Mouse (Mus musculus) cerebellum, adult 11 months (tissue): ENCODE measurements around the gene Socs2.

ENCODE experiments used
- DNase-seq: peaks from one replicate; pipeline ENCODE4 v3.0.0; 2022

The Socs2 gene

DNA sequence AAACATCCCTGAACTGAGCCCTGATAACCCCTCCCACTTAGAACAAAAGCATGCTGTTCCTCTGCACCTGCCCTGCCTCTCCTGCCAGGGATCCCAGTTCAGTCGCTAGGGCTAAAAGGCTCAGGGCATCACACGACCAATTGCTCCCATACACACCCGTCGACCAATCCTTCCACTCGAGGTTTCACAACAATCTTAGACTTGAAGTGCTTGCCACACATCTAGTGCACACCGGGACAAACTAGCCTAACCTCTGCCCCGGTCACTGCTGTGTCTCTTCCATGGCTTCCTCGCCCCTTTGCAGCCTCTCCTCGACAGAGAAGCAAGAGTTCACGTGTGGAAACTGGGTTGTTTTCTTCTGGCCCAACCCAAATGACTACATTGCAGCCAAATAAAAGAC, 3.3 kb upstream of the Socs2 start:
- DNase-seq = no peak

GRCm38 (mm10) chr10:95419726-95420125, 2.7 kb upstream of the Socs2 start:
- DNase-seq = no peak

- no peak for DNase-seq
Observed at GRCm38 (mm10) chr10:95418631-95419030, 1.7 kb upstream of the Socs2 start.

DNA sequence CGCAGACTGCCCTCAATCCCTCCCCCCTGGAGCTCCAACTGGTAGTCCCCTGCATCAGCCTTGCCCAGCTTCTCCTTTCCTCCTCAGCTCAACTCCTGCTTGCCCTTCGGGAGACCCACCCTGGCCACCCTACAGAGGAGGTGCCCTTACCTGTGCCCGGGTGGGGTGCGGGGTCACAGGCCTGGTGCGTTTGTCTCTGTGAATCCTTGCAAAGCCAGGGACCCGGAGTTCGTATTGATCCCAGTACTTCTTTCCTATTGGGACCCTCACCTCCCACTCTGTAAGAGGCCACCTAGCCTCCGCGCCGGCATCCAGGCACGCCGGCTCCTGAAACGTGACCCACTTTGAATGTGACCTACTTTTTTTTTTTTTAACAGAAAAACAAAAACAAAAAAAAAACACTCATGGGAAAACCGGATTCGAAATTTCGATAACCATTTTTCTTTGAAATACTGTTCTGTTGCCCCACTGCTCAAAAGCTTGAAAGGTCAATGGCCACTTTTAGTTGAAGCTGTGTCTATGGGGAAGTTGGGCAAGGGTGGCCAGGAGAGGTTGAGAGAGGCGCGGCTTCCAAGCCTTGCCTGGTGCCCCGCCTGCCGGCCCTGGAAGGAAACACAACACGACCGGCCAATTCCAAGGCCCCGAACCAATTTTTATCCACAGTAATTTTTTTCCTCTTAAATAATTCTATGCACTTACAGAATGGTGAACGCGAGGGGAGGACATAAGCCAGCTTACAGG, 686 bp upstream of the Socs2 start:
- peak; percentile 57 for DNase-seq

DNA sequence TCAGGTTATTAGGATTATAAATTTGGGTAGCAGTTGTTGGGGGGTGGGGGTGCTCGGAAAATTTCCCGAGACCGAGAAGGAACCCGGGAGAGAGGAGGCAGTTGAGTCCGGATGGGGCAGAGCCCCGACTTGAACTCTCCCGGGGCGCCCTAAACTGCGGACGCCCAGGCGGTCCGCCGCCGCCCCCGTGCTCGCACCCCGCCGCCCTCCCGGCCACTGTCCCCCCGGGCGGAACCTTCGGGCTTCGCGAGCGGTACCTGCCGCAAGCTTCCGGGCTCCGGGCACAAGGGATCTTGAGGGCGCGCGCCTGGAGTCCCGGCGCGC, 657 bp downstream of the Socs2 start:
- no peak for DNase-seq

DNA sequence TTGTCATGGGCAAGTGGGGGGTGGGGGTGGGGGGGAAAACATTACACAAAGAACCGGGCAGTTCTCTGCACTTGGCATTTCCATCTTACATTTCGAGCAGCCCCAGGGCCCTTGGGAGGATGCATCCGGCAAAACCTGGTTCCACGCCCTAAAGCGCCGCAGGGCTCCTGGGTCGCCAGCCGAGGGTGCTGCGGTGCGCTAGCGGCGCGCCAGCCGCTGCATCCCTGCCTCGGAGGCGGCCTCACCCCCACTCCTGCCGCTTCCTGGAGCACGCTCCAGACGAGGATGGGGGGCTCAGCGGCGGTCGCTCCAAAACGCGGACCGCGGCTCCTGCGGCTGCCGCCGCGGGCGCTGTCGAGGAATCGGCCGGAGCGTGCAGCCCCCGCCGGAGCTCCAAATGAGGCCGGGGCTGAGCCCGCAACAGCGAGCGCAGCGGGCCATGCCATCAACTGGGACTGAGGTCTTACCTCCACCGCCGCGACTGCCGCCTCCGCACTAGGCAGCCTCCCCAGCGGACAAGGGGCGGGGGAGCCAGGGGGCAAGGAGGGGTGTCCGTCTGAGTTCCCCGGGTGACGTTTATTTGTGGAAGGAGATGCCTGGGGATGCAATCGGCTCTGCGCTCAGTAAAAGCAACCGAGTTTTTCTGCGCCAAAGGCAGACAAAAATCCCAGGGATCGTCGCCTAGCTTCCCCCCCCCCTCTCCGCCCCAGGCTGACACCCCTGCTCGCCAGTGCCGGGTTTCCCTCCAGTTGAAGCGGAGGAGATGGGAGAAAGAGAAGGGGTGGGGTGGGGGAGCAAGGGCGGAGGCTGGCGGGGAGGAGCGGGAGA, 1.2 kb downstream of the Socs2 start:
- peak; percentile 8 for DNase-seq

DNA sequence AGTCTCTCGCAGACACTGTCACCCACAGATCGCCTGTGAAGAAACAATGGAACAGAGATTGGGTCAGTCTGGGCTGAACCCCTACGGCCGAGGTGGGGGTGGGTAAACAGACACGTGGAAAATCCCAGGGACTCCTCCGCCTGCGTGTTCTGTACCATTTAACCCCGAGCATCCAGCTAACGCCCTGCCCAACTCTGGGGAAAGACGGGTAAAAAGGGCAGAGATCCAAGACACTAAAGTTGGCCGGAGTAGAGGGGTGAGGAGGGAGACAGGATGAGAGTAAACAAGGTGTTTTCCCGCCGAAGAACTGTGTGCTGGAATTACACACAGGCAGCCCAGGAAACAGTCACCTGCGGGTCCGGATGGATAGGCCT, 1.8 kb downstream of the Socs2 start:
- DNase-seq = no peak

DNA sequence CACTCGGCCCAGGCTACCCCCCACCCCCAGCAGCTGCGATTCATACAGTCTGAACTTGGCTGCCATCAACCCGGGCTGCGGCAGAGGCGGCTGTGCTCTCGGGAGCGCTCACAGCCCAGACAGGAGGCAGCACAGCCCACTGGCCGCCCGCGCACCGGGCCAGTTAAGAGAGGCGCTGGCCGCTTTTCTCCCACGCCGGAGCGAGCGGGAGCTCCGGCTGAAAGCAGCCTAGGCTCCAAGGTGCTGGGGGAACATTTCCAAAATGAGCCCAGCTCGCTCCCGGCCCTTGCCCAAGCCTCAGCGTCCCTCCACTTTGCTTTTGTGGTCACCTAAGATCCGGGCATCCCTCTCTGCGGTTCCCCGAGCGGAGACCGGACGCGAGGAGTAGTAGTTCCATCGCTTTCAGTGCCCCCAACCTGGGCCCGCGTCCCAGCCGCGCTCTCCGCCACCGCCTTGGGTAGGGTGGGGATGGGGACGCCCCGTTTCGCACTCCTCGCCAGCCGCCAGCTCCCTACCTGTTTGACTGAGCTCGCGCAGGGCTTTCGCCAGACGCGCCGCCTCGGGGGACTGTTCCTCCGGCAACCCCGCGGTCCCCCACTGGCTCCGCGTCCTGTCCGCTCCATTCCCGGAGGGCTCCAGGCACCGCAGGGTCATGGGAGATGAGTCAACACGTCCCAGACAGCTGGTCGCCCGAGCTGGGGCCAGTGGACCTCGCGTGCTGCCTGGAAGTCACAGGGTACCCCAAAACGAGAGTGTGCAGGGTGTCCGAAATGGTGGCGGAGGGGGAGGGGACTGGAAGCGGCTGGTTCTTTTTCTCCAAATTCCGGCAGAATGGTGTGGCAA, 2.4 kb downstream of the Socs2 start:
- DNase-seq = no peak

- no peak for DNase-seq
Observed at GRCm38 (mm10) chr10:95411139-95411538, 5.8 kb downstream of the Socs2 start.

DNA sequence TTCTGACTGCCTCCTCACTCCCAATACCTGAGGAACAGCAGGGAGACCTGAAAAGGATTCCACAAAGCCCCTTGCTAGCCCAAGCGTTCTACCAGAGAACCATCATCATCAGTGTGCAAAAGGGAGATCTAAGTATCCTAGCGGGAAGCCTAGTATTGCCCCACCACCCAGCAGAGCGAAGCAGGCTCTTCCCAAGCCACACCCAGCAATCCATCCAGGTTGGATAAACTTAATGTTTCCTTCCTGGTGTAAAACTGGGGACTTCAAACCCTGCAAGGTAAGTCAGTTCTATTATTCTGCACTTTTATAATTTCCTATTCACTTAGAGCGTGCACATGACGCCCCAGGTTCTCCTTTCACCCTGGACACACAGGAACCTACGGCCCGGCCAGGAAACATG, 6.3 kb downstream of the Socs2 start:
- DNase-seq = no peak

DNA sequence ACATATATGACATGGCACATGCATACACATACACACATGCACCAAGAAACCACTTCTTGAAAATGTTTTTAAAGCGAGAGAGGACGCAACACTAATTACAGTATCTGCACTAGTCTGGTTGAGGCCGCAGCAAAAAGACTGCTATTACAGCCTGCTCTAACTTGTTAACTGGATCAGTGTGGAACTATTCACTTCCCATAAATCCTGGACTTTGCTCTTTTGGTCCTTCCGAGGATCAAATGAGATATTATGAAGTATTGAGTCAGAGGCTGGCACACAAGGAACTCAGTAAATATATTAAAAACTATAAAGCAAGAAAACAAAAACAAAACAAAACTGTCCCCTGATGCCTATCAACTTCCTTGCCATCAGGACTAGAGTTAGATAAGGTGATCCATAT, 6.8 kb downstream of the Socs2 start:
- DNase-seq = no peak

GRCm38 (mm10) chr10:95409149-95409548, 7.8 kb downstream of the Socs2 start:
- no peak for DNase-seq

DNA sequence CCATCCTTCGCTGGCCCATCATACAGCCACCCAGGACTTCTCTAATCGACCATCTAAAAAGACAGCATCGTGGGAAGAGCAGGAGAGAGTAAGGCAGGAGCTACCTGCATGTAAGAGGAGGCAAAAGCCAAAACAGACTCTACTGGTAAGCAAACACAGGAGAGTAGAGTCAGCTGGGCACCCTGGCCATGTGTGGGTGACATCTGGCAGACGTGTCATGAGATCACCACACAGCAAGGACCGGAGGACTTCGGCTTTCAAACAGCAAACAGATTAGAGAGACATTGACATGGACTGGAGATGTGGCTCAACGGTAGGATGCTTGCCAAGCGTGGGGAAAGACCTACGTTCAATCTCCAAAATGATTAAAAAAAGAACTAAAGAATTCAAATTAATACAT, 8.5 kb downstream of the Socs2 start:
- no peak for DNase-seq

DNA sequence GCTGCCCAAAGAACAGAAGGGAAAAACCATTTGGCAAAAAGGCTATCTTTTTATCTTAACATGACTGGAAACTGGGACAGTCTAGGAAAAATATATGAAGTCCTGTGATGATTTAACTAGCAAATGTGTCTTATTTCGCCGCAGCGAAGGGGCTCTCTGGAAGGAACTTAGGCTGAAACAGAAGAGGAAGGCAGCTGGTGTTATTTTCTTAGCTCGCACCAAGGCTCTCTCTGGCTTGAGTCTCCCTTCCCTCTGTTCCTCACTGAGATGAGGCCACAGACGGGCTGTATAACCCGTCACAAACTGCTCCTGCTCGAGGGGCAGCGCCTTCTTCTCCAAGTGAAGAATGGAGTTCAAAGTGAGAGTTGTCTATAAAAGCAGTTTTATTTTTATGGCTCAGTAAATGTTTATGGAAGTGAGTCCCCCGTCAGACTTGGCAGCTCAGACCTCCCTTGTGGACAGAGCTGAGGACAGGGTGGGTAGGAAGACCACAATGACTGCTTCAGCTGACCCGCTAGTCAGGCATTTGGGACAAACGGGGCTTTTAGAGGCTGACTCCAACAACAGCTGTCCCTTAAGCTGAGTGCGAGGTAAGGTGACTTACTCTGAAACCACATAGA, 9.3 kb downstream of the Socs2 start:
- no peak for DNase-seq

- no peak for DNase-seq
Observed at GRCm38 (mm10) chr10:95404774-95405173, 12.2 kb downstream of the Socs2 start.

DNA sequence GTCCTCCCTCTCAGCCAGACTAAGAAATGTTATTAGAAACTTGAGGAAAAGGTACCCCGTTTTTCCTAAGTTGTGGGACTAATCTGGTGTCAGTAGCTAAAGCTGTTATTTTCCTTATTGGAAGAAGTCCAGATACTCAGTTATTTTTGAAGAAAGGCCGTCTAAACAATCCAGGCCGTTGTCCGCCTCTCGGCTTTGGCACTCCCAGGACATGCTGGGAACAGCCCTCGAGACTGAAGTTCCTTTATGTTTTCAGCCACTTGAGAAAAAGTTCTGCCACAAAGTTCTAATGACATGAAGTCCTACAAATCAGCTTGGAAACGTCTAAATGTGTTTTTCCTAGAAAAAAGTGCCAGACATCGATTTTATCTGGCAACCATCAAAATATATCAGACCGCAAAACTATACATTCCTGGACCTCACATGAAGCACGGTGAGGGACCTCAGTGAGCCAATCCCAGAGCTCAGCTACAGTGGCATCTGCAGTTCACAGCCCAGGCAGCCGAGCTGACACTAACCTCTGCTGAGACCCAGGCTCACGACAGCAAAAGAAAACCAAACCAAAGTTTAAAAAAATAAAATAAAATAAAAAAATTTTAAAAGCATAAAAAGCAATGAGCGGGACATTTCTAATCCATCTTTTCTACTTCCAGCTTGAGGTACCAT, 17.2 kb downstream of the Socs2 start:
- DNase-seq = no peak

GRCm38 (mm10) chr10:95398489-95398888, 18.5 kb downstream of the Socs2 start:
- DNase-seq = no peak

DNA sequence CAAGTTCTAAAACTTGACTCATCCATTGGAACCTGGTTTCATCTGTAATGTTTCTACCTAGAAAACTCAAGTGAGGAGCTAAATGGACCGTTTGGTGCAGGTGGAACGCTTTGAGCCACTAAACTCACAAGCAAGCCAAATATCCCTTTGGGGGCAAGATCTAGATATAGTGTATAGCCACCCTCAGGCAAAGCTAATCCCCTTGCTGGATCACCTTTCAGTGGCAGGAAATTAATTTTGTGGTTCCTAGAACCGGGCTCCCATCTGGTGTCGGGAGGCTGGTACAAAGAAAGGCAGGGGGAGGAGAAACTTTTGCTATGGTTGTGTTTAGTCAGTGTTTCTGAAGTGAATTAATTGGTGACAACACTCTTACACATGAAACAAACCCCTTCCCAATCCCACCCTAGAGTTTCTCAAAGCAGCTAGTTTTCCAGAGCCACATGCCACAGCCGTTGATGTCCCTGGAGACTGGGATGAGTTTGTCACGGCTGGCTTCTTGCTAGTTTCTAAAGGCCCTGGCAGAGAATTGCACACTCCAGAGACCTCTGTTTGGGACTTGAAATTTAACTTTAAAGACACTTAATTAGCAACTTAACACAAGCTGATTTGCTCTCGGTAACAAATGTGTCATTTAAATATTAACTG, 19.7 kb downstream of the Socs2 start:
- DNase-seq = no peak

DNA sequence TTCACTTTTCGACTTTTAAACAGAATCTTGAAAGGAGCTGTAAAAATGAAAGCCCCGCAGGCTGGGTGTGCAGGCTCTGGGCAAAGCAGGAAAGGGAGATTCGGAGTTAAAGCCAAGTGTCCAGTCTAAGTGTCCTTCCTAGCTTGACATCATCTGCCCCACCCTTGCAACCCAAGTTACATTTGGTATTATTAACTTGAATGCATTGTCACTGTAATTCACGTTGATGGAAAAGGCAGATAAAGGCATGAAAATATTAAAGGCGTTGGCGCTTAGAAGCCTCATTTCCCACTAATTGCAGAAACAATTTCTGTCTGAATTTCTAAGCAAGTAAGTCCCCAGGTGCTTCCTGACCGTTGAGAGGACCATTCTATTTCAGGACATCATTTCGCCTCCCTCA, 20.6 kb downstream of the Socs2 start:
- no peak for DNase-seq

DNA sequence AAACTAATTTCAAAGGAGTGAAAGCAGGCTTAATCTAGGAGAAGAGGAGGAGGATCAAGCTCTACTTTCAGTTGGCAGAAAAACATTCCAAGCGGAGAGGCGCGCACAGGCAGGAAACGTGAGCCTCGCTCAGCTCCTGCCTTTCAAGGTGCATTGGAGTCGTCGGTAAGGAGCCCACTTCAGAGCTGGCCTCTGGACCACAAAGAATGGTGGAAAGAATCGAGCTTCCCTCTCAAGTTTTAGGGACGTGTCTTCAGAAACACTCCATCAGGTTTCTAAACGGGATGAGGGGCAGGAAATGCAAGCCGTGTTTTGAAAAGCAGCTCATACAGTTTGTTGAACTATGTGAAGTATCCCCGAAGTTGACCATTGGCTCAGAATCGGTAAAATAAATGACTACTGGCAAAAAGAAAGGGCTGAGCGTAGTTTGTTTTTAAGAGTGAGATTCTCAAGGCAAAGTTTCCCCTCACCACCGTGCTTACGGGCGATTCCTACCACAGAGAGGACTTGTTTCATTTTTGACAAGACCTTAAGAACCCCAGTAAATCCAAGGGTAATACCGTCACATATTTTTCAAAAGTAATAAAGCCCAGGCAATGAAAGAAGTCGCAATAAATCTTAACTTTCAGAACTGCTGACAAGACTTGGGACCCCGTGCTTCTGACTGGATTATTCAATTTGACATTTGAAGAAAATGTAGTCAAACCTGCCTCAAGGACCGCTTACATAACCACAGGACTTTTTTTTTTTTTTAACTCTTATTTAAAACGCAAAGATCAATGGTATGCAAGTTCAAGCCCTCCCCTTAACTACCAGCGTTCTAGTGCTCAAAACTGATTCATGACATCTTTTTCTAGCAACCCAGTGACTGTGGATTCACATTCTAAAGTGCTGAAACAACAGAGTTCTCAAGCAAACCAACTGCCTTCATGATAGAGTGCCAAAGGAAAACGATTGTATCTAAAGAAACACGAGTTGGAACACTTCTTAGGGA, 21.9 kb downstream of the Socs2 start:
- DNase-seq = no peak

DNA sequence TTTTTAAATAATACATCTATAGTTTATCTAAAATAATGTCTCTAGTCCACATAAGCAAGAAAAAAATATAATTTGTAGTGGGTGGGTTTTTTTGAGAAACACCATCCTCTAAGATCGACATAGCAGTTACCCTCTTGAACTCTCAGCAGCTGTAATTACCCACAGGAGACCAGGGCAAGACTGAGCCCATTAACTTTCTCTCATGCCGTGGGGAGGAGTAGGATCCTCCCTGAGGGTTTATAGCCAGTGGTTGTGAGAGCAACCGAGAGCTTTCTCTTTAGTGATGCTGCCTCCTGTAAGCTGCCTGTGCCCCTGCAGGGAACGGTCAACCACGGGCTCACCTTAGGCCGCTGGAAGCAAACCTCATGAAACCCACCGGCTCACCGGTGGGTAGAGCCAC, 24.9 kb downstream of the Socs2 start:
- DNase-seq = no peak
